Mouse (Mus musculus): ENCODE results near the gene Angptl2. TPM values are rescaled to one million over a fixed set of nuclear protein-coding genes. Genes with fewer than 3 reads are reported as not detected.
A peak's percentile ranks its signal among the peaks of the same experiment; 100 is the strongest.

Gene Angptl2
- total RNA-seq (2021): 10 to 100 TPM; 20.6 to 47.1 TPM
- long read RNA-seq, experiment 1, transcript Angptl2-201 (5 exons, 3,339 nt): major isoform, 85 of 94 reads
- long read RNA-seq, experiment 1, partial matches to known transcripts: 3 of 94 reads
- long read RNA-seq, experiment 1, other reads (novel, unspliced or antisense): 6 of 94 reads
- long read RNA-seq, experiment 2, transcript Angptl2-201 (5 exons, 3,339 nt): major isoform, 26 of 28 reads
- long read RNA-seq, experiment 2, partial matches to known transcripts: 2 of 28 reads
- long read RNA-seq, experiment 2, other reads (novel, unspliced or antisense): 0 of 28 reads

DNA sequence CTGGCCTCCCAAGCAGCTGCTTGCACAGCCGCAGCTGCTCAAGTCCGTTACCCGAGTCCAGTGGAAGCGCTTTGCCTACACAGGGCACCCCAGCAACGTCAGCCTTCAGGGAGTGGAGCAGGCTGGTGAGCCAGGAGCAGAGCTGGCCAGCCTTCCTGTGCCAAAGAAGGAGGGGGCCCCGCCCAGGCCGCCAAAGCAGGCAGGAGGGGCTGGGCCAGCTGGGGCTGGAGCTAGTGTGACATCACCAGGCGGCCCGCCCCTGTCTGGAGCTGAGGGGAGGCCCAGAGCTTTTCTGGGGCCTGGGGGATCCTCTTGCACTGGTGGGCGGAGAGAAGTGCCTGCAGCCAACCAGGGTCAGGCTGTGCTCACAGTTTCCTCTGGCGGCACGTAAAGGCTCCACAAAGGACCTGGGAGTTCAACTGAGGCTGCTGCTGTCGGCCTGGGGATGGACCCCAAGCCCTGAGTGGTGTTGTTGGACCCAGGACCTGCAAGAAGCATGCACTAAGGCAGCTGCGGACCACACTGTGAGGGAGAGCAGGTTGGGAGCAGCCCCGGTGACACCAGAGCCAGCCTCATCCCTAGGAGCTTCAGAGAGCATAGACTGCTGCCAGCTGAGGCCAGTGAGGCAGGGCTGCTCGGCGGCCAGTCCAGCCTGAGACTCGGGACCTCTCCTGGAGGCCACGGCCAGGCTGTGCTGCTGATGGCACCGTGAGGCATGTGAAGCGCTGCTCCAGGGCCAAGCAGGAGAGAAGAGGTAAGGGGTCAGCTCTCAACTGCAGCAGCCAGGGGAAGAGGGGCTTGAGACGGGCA is at the start of gene Angptl2:
Gene Angptl2, plus strand, starts transcription at position 370 of the 810 bp plus-strand sequence.
- peak within 1 kb of the TSS; percentile 82 for H3K4me3 ChIP-seq
- TF ChIP-seq CTCF (IDR thresholded peaks at IDR 0.05): no peak
- intact Hi-C loops (cut with DNase I): loop anchor here (1.0 to 5.0 kb wide), 3 partner anchors 27 to 39 kb away; no protein-coding TSS in a partner anchor
- H3K27ac ChIP-seq: peak within 1 kb of the TSS; percentile 95
- peak; percentile 98 for DNase-seq

GRCm38 (mm10) chr2:33167060-33167459 is 48.8 kb upstream of the Angptl2 start:
- H3K27ac ChIP-seq: no peak overlapping the region
- no peak overlapping the region for H3K4me3 ChIP-seq
- no peak for TF ChIP-seq CTCF (IDR thresholded peaks at IDR 0.05)
- intact Hi-C loops (cut with DNase I): no loop called here
- no peak for DNase-seq

GRCm38 (mm10) chr2:33169445-33169844 is 46.4 kb upstream of the Angptl2 start:
- H3K27ac ChIP-seq: no peak overlapping the region

DNA sequence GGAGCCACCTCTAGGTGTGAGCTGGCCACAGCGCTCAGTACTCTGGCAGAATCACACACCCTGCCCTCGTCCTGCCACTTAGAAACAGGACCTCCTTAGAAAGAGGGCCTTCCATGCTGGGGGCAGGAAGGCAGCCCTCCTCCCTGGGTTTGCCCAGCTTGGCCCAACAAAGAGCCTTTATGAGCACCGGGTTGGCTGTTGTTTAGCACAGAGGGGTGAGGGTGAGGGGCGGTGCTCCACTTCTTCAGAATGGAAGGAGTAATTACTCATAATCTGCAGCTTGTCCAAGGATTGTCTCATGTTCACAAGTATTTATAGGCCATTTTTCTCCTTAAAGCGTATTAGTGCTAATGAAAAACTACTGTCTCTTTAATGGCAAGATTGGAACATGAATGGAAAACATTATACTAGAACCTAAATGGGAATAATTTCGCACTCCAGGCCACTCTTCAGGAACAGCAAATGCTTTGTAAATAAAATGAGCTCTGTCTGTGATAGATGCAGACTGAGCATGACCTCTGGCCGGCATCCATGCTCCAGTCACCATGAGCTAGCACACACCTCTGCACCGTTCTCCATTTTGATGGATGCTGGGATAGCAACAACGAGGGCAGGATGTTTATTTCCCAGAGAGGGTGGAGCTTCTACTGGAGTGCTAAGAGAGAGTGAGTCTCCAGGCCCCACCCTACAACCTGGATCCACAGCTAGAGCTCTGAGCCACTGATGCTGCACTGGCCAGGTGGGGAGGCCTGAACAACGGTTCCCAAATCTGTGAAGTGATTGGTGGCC is 44.9 kb upstream of the Angptl2 start:
- no peak for TF ChIP-seq CTCF (IDR thresholded peaks at IDR 0.05)
- Histone ChIP-seq H3K4me3 (no peak overlapping the region), H3K27ac (no peak overlapping the region)
- intact Hi-C loops (cut with DNase I): no loop called here
- no peak for DNase-seq

More at GRCm38 (mm10) chr2:33169445-33169844, 46.4 kb upstream of the Angptl2 start:
- no peak overlapping the region for H3K4me3 ChIP-seq
- no peak for DNase-seq
- TF ChIP-seq CTCF (IDR thresholded peaks at IDR 0.05): no peak
- intact Hi-C loops (cut with DNase I): no loop called here

DNA sequence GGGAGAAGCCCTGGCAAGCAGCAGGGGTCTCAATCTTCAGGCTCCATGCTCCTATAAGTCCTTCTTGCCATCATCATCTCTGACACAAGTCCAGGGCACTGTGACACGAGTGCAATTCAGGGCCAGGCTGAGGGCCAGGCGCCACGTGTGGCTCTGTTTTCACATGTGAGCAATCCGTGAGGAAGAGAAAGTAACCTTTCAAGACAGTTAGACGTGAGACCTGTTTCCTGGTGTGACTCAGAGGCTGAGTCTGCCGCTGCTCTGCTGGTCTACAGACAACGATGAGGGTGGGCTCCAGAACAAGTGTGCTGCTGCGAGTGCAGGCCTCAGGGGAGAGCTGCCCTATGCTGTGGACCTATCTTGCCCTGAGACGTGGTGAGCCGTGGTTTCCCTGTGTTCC is 42.7 kb upstream of the Angptl2 start:
- Histone ChIP-seq H3K4me3 (no peak overlapping the region), H3K27ac (peak overlapping the region; percentile 83)
- no peak for TF ChIP-seq CTCF (IDR thresholded peaks at IDR 0.05)
- DNase-seq: peak; percentile 47
- intact Hi-C loops (cut with DNase I): no loop called here

DNA sequence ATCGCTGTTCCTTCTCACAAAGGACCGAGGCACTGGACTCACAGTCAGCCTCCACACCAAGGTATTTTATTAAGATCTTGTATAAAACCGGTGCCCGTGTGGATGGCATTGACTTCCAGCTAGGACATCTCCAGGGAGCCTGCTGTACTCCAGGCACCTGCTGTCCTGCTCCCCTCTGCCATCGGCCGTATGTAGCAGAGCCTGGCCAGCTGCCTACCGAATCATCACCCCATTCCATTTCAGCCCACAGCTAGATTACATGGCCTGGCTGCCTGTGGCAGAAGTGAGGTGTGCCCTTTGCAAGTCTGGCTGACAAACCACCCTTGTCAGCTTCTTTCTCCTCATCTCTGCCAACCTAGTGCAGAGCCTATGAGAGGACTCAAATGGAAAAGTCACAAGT is 42.2 kb upstream of the Angptl2 start:
- no peak for TF ChIP-seq CTCF (IDR thresholded peaks at IDR 0.05)
- peak; percentile 92 for DNase-seq
- intact Hi-C loops (cut with DNase I): no loop called here

DNA sequence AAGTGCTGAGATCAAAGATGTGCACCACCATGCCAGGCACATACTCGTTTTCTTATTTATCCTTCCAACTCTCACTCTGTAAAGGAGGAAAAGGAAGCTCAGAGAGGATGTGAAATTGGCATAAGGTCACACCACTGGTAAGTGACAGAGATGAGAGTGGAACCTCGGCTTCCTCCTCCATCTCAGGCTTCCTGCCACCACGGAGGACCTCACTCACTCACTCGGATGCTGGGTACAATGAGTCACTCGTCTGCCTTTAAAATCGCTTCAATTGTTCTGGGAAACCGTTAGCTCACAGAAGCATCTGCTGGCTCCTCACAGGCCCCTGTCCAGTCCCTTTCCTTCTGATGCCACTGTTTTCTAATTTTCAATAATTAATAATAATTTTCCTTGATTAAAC is 39.4 kb upstream of the Angptl2 start:
- no peak for DNase-seq
- TF ChIP-seq CTCF (IDR thresholded peaks at IDR 0.05): no peak
- Histone ChIP-seq H3K27ac (peak overlapping the region; percentile 90), H3K4me3 (no peak overlapping the region)
- intact Hi-C loops (cut with DNase I): loop anchor here (5.0 kb wide), 1 partner anchor 41 kb away; the partner anchor contains the start of gene Angptl2

More for the DNA sequence above, 42.2 kb upstream of the Angptl2 start:
- peak overlapping the region; percentile 83 for H3K27ac ChIP-seq
- H3K4me3 ChIP-seq: no peak overlapping the region

DNA sequence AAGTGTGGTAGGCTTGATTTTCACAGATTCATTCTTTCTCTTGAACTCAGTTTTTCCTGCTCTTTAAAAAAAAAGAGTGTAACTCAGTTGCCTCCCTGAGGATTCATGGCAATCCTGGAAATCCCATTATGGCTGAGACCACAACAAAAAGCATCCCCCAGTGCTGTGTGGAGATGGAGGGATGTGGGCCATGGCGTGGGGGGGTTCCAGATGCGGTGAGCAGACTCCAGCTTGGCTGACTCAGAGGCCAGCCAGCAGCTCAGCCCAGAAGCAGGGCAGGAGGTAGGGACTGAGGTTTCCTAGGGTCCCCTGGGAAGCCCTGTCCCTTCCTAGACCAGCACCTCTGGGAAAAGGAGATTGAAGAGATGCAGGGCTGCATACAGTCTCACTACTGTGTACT is 38.9 kb upstream of the Angptl2 start:
- peak; percentile 57 for DNase-seq
- Histone ChIP-seq H3K27ac (peak overlapping the region; percentile 90), H3K4me3 (no peak overlapping the region)
- no peak for TF ChIP-seq CTCF (IDR thresholded peaks at IDR 0.05)
- intact Hi-C loops (cut with DNase I): loop anchor here (5.0 kb wide), 1 partner anchor 40 kb away; the partner anchor contains the start of gene Angptl2

- no peak overlapping the region for H3K4me3 ChIP-seq
- TF ChIP-seq CTCF (IDR thresholded peaks at IDR 0.05): no peak
- peak overlapping the region; percentile 90 for H3K27ac ChIP-seq
- intact Hi-C loops (cut with DNase I): loop anchor here (5.0 kb wide), 1 partner anchor 40 kb away; the partner anchor contains the start of gene Angptl2
- DNase-seq: no peak
Observed at GRCm38 (mm10) chr2:33177443-33178242, 38.2 kb upstream of the Angptl2 start.

- no peak for TF ChIP-seq CTCF (IDR thresholded peaks at IDR 0.05)
- DNase-seq: peak; percentile 93
- intact Hi-C loops (cut with DNase I): loop anchor here (5.0 kb wide), 1 partner anchor 39 kb away; the partner anchor contains the start of gene Angptl2
- Histone ChIP-seq H3K4me3 (no peak overlapping the region), H3K27ac (peak overlapping the region; percentile 90)
Observed at GRCm38 (mm10) chr2:33178243-33178932, 37.5 kb upstream of the Angptl2 start.
